Comparison of ENCODE assay signal across 18 mouse cellular contexts in genomic region chr14:35227581-35227980, GRCm38 (mm10).
DNase-seq lines count a peak whose midpoint lies in the region; ATAC-seq lines count a peak whose summit lies in the region.
"Had no signal": no experiment of that assay in that cellular context is flagged by ENCODE, and none has a peak within 500 bp of the region (broad histone marks: within the 10 kb centered on the region; RNA-seq: fewer than 3 reads in every experiment).

No protein-coding gene starts in this region.

- peak; percentile 56 for DNase-seq in heart, adult 11 months
- no peak for DNase-seq in heart, embryonic 10.5 days (ENCODE audit: low spot score)
- DNase-seq in midbrain, embryonic 11.5 days (ENCODE audit: low spot score, missing footprints) = peak; percentile 57
- DNase-seq: adrenal gland, adult 2 months; adrenal gland, adult 8-10 months; adrenal gland, postnatal 10 days; adrenal gland, postnatal 14 days; adrenal gland, postnatal 25 days; adrenal gland, postnatal 36 days; B cell, adult 2 months; cerebellum, adult 11 months; cerebellum, adult 11-12 months; cerebellum, adult 18-20 months had no signal

- no peak overlapping the region for H3K4me2 ChIP-seq in midbrain, embryonic 11.5 days
- no peak overlapping the region for H3K4me2 ChIP-seq in midbrain, embryonic 13.5 days (replicated peaks)

- H3K9ac ChIP-seq in midbrain, embryonic 11.5 days (ENCODE audit: low read length) = no peak overlapping the region
- H3K9ac ChIP-seq in midbrain, embryonic 13.5 days (replicated peaks) = no peak overlapping the region

- no peaks in the 10 kb centered on the region for H3K9me3 ChIP-seq in heart, embryonic 10.5 days
- no peaks in the 10 kb centered on the region for H3K9me3 ChIP-seq in midbrain, embryonic 11.5 days (ENCODE audit: control insufficient read depth, low read length)
- no peaks in the 10 kb centered on the region for H3K9me3 ChIP-seq in midbrain, embryonic 13.5 days

- H3K27ac ChIP-seq in heart, embryonic 10.5 days = no peak overlapping the region
- no peak overlapping the region for H3K27ac ChIP-seq in midbrain, embryonic 11.5 days (ENCODE audit: low read depth, low read length)
- no peak overlapping the region for H3K27ac ChIP-seq in midbrain, embryonic 13.5 days

- 89% methylated on average over 5 of the region's 5 CpGs for WGBS in heart, embryonic 10.5 days
- WGBS in midbrain, embryonic 11.5 days = 87% methylated on average over 5 of the region's 5 CpGs
- WGBS in midbrain, embryonic 13.5 days = 92% methylated on average over 5 of the region's 5 CpGs

- no peak for ATAC-seq in midbrain, embryonic 11.5 days (ENCODE audit: low FRiP score)
- ATAC-seq in midbrain, embryonic 13.5 days = no peak
- ATAC-seq: activated CD4-positive, CD25-positive, alpha-beta regulatory T cell, adult 4 months; CD4-positive, CD25-positive, alpha-beta regulatory T cell, adult 4 months; Patski had no signal

- H3K4me3 ChIP-seq in heart, embryonic 10.5 days = no peak overlapping the region
- no peak overlapping the region for H3K4me3 ChIP-seq in midbrain, embryonic 11.5 days (ENCODE audit: low read depth, low read length)
- H3K4me3 ChIP-seq in midbrain, embryonic 13.5 days (replicated peaks) = no peak overlapping the region

- no peaks in the 10 kb centered on the region for H3K27me3 ChIP-seq in heart, embryonic 10.5 days (ENCODE audit: insufficient read depth, poor library complexity, severe bottlenecking)
- no peaks in the 10 kb centered on the region for H3K27me3 ChIP-seq in midbrain, embryonic 11.5 days (ENCODE audit: control insufficient read depth, insufficient read depth, low read length)
- H3K27me3 ChIP-seq in midbrain, embryonic 13.5 days = no peaks in the 10 kb centered on the region
- H3K27me3 ChIP-seq: Patski had no signal

- H3K36me3 ChIP-seq in heart, embryonic 10.5 days = no peaks in the 10 kb centered on the region
- H3K36me3 ChIP-seq in midbrain, embryonic 11.5 days (ENCODE audit: control insufficient read depth, insufficient read depth, low read length) = no peaks in the 10 kb centered on the region
- no peaks in the 10 kb centered on the region for H3K36me3 ChIP-seq in midbrain, embryonic 13.5 days
- H3K36me3 ChIP-seq: G1E had no signal

- H3K4me1 ChIP-seq in heart, embryonic 10.5 days = no peaks in the 10 kb centered on the region
- no peaks in the 10 kb centered on the region for H3K4me1 ChIP-seq in midbrain, embryonic 11.5 days (ENCODE audit: control insufficient read depth, insufficient read depth, low read length)
- no peaks in the 10 kb centered on the region for H3K4me1 ChIP-seq in midbrain, embryonic 13.5 days (replicated peaks)
